Comparison of ENCODE assay signal across 8 mouse cellular contexts in genomic region chr7:31150566-31151300, GRCm38 (mm10). TPM values are rescaled to one million over a fixed set of nuclear protein-coding genes. Genes with fewer than 3 reads are reported as not detected.
DNase-seq lines count a peak whose midpoint lies in the region; ATAC-seq and TF ChIP-seq lines count a peak whose summit lies in the region.

No protein-coding gene starts in this region.

- CTCF ChIA-PET in Patski (lab: Charles Lee), result interaction anchor here (1.6 kb wide), 1 partner anchor 11 kb away, joined by 8 read pairs; no protein-coding TSS in a partner anchor

- intact Hi-C loops in left cerebral cortex, adult 2 months (cut with DNase I), result loop anchor here (1.0 kb wide), 1 partner anchor 23 kb away; the partner anchor contains the start of gene Scn1b

- no peaks in the 10 kb centered on the region; the same call in 1 of the 2 replicates for H3K36me3 ChIP-seq in hindbrain, embryonic 15.5 days

- H3K4me2 ChIP-seq in hindbrain, embryonic 15.5 days, result peak overlapping the region; percentile 78

- peak overlapping the region; percentile 91 for H3K9ac ChIP-seq in hindbrain, embryonic 15.5 days

- in situ Hi-C loops in Patski (cut with MboI; ENCODE audit: low pct_unique_long_range_greater_than_20kb), result no loop called here

- peaks cover 41% of the 10 kb centered on the region for H3K4me1 ChIP-seq in hindbrain, embryonic 15.5 days (replicated peaks)

- POLR2A ChIA-PET in Patski (lab: Charles Lee), result no interaction called here

- H3K9me3 ChIP-seq in hindbrain, embryonic 15.5 days, result no peaks in the 10 kb centered on the region

- DNase-seq in Patski (ENCODE audit: low read depth, low spot score), result no peak
- DNase-seq in cerebellum, postnatal 25 days, result peak; percentile 91 to 94
- DNase-seq in gastrocnemius, adult 18-20 months (ENCODE audit: low spot score), result peak; percentile 90
- DNase-seq in left cerebral cortex, adult 2 months (ENCODE audit: extremely low spot score in 1 of 2, low spot score in 2 of 2), result peak; percentile 90 to 93
- DNase-seq in lung, postnatal 4 days, result peak; percentile 92 to 96
- peak; percentile 62 for DNase-seq in retina, postnatal 7 days (ENCODE audit: low read depth, low spot score)
- peak; percentile 91 for DNase-seq in thymus, postnatal 4 days

- WGBS in hindbrain, embryonic 15.5 days, result under 1% methylated on average over 55 of the region's 63 CpGs

- H3K27ac ChIP-seq in hindbrain, embryonic 15.5 days (replicated peaks), result peak overlapping the region; percentile 93
- H3K27ac ChIP-seq in left cerebral cortex, adult 2 months, result peak overlapping the region; percentile 98

- no peak for TF ChIP-seq CTCF in Patski (IDR thresholded peaks at IDR 0.05)
- TF ChIP-seq CTCF in left cerebral cortex, adult 2 months (IDR thresholded peaks at IDR 0.05), result no peak; the same call in 1 of the 2 replicates

- peak overlapping the region; percentile 59 for H3K4me3 ChIP-seq in hindbrain, embryonic 15.5 days
- H3K4me3 ChIP-seq in left cerebral cortex, adult 2 months, result peak overlapping the region; percentile 98

- peak; percentile 82 for ATAC-seq in Patski
- peak; percentile 75 for ATAC-seq in hindbrain, embryonic 15.5 days (ENCODE audit: low FRiP score, low read depth)

- no peaks in the 10 kb centered on the region for H3K27me3 ChIP-seq in Patski
- no peaks in the 10 kb centered on the region for H3K27me3 ChIP-seq in hindbrain, embryonic 15.5 days

RNA-seq across cellular contexts. Expression of gene Gramd1a, which starts 5.0 kb away (rescaled TPM):
- polyA plus RNA-seq in Patski (2021), result 48.2 TPM
- 10 to 100 TPM; 35.7 to 37.1 TPM for total RNA-seq in gastrocnemius, adult 18-20 months (2021)
- 212 and 233 TPM in 2 replicates for polyA plus RNA-seq in hindbrain, embryonic 15.5 days (2015; fragmentation: Nextera tagmentation; extraction: Ambion mirVana)
- total RNA-seq in left cerebral cortex, adult 2 months (2021), result 100 to 1,000 TPM; 107 to 118 TPM

RNA-seq across cellular contexts. Expression of gene Scn1b, which starts 23.9 kb away (rescaled TPM):
- polyA plus RNA-seq in Patski (2021), result 8.5 TPM
- total RNA-seq in gastrocnemius, adult 18-20 months (2021), result 100 to 1,000 TPM; 924 to 953 TPM
- polyA plus RNA-seq in hindbrain, embryonic 15.5 days (2015; fragmentation: Nextera tagmentation; extraction: Ambion mirVana), result 16.5 and 18.7 TPM in 2 replicates
- total RNA-seq in left cerebral cortex, adult 2 months (2021), result 100 to 1,000 TPM; 737 to 759 TPM

RNA-seq across cellular contexts. Expression of gene Hpn, which starts 35.6 kb away (rescaled TPM):
- polyA plus RNA-seq in Patski (2021), result 0.10 TPM
- 10 to 100 TPM; 15.0 to 20.7 TPM for total RNA-seq in gastrocnemius, adult 18-20 months (2021)
- polyA plus RNA-seq in hindbrain, embryonic 15.5 days (2015; fragmentation: Nextera tagmentation; extraction: Ambion mirVana), result 0.51 and 0.56 TPM in 2 replicates
- total RNA-seq in left cerebral cortex, adult 2 months (2021), result 1 to 10 TPM; 2.5 to 8.3 TPM
